Mouse (Mus musculus): ENCODE measurements around the gene Dlgap1.

DNA sequence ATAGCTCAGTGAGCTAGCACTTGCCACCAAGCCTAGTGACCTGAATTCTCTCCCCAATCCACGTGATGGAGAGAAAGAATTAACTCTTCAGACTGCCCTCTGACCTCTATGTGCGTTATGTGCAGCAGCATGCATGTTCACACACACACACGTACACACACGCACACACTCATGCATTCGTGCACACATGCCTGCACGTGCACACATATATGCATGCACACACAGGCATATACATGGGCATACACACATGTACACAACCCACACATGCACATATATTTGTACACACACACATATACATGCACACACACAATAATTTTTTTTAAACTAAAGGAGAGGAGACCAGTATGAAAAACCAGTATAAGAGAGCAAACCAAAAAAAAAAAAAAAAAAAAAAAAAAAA is 465.7 kb downstream of the Dlgap1 start:
- TF ChIP-seq CTCF (IDR thresholded peaks at IDR 0.05; ENCODE audit: low read depth) (no peak), EP300 (IDR thresholded peaks at IDR 0.05; ENCODE audit: low read depth) (no peak)
